Mouse (Mus musculus): ENCODE data around the gene Pdilt. TPM values are rescaled to one million over a fixed set of nuclear protein-coding genes. Genes with fewer than 3 reads are reported as not detected.

Pdilt gene
- total and polyA plus RNA-seq, 3 experiments: not detected

DNA sequence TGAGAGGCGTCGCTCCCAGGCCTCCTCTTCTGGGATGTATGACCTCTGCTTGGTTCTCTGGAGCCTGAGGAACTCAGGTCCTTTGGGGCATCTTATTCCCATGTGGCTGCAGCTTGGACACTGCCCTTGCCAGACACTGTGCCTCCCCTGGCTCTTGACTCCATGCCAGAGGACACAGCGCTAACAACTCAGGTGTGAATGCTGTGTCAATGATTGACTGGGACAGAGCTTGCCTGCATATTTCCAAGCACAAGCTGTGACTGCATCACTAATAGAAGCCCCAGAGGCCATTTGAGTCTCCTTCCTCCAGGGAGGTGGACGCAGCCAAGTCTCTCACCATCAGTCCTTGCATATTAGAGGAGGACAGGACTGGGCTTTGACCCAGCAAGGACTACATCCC, 12.1 kb downstream of the Pdilt start:
- DNase-seq: no peak

DNA sequence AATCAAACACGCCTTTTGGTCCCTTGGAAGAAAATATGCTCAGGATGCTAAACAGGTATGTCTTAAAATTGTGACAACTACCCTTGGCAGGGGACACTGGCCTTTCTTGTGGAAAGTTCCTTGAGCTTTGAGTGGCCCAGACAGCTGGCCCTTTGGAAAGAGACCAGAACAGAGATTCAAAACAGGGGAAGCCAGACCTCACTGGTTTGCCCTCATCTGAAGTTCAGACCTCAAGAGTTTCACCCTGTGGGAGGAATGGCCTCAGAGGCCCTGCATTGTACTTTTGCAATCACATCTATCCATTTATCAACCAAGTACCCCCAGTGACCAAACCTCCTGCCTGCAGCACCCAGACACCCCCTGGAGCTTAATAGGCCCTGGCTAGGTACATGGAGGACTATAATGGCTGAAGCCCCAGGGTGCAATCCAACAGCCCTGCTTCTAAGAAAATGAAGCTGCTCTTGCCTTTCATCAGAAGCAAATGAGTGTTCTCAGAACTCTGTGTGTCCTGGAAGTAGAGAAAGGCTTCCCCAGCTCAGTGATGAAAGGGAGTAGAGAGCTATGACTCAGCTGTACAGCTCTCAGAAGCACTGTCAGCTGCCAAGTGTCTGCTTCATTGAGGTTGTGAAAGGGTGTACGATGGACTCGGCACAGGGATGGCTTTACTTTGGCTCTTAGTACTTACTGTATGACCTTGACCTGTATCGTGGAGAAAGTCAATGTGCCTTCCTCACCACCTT, 33.1 kb downstream of the Pdilt start:
- DNase-seq: peak; percentile 51

- DNase-seq: no peak
Measured at GRCm38 (mm10) chr7:119486683-119487082, 36.6 kb downstream of the Pdilt start.

GRCm38 (mm10) chr7:119484154-119484553, 39.1 kb downstream of the Pdilt start:
- no peak for DNase-seq

GRCm38 (mm10) chr7:119479256-119479655, 44.0 kb downstream of the Pdilt start, which contains the start of gene Umod:
Gene Umod, minus strand, starts transcription at chr7:119479282.
- DNase-seq: no peak

GRCm38 (mm10) chr7:119476500-119477389, 46.5 kb downstream of the Pdilt start:
- DNase-seq: no peak

GRCm38 (mm10) chr7:119459185-119459584, 64.1 kb downstream of the Pdilt start, which contains the start of gene Gp2:
Gene Gp2, minus strand, starts transcription at chr7:119459285.
- no peak for DNase-seq

DNA sequence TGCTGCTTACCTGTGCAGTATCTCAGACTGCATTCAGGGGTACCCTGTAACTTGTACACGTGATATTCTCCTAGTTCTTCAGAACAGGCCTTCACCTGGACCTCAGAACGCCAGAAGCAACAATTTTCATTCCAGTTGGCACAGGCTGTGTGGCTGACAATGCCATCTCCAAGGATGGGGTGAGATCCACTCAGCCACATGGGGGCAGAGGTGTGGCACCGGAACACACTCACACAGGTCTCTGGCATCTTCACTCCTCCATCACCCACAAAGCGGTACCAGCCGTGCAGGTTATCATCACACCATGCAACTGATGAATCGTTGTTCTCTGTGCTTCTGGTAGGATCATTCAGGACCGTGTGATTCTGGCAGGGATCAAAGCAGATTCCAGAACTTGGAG, 69.1 kb downstream of the Pdilt start:
- no peak for DNase-seq

DNA sequence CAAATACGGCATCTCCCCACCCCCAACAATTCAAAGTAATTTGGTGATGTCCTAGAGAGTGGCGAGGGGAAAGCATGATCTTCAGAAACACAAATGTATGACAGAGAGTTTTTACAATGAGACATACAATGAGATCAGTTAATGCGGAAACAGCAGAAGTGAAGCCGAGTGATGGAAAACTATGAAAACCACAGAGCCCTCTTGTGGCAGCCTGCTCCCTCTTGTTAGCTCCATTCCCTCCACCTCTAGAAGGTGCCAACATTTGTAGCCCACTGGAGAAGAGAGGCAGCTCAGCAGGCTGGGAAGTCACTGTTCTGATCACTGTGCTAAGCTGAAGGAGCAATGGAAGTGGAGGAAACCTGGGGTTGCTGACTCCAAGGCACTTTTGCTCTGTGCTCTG, 79.4 kb downstream of the Pdilt start:
- DNase-seq: no peak

- DNase-seq: no peak
Measured at GRCm38 (mm10) chr7:119441938-119442337, 81.4 kb downstream of the Pdilt start.

Other genes starting within 250 kb of the Pdilt start
- gene Gp2, start 64.2 kb downstream of the Pdilt start, total RNA-seq (2021): not detected
- gene Gp2, start 64.2 kb downstream of the Pdilt start, polyA plus RNA-seq (2012; rRNA removed): not detected in 2 replicates
- not detected for gene Umod, start 44.2 kb downstream of the Pdilt start, total RNA-seq (2021)
- gene Umod, start 44.2 kb downstream of the Pdilt start, polyA plus RNA-seq (2012; rRNA removed): not detected in 2 replicates
- 1 to 10 TPM; 2.9 to 4.4 TPM for gene Acsm5, start 4.0 kb downstream of the Pdilt start, total RNA-seq (2021)
- gene Acsm5, start 4.0 kb downstream of the Pdilt start, polyA plus RNA-seq (2012; rRNA removed): 0.82 and 1.2 TPM in 2 replicates
- gene Acsm2, start 30.9 kb upstream of the Pdilt start, total RNA-seq (2021): under 1 TPM in 1 of 2 experiments, not detected in 1; 0.48 TPM
- gene Acsm2, start 30.9 kb upstream of the Pdilt start, polyA plus RNA-seq (2012; rRNA removed): not detected in 2 replicates
- under 1 TPM; 0.31 to 0.98 TPM for gene Acsm1, start 83.5 kb upstream of the Pdilt start, total RNA-seq (2021)
- 0.15 TPM in 1 of 2 replicates, not detected in the other for gene Acsm1, start 83.5 kb upstream of the Pdilt start, polyA plus RNA-seq (2012; rRNA removed)
- gene Acsm4, start 166.5 kb upstream of the Pdilt start, total RNA-seq (2021): not detected
- not detected in 2 replicates for gene Acsm4, start 166.5 kb upstream of the Pdilt start, polyA plus RNA-seq (2012; rRNA removed)
- gene Thumpd1, start 197.3 kb upstream of the Pdilt start, total RNA-seq (2021): 10 to 100 TPM; 25.8 to 34.1 TPM
- 9.8 and 14.0 TPM in 2 replicates for gene Thumpd1, start 197.3 kb upstream of the Pdilt start, polyA plus RNA-seq (2012; rRNA removed)
- 10 to 100 TPM; 48.2 to 53.9 TPM for gene Acsm3, start 237.4 kb upstream of the Pdilt start, total RNA-seq (2021)
- 2.7 and 4.1 TPM in 2 replicates for gene Acsm3, start 237.4 kb upstream of the Pdilt start, polyA plus RNA-seq (2012; rRNA removed)